Mouse (Mus musculus): ENCODE results near the gene Zdhhc9. TPM values are rescaled to one million over a fixed set of nuclear protein-coding genes. Genes with fewer than 3 reads are reported as not detected.

Gene Zdhhc9
- polyA plus RNA-seq, 1 experiment from 2014 or later: 2.8 TPM

DNA sequence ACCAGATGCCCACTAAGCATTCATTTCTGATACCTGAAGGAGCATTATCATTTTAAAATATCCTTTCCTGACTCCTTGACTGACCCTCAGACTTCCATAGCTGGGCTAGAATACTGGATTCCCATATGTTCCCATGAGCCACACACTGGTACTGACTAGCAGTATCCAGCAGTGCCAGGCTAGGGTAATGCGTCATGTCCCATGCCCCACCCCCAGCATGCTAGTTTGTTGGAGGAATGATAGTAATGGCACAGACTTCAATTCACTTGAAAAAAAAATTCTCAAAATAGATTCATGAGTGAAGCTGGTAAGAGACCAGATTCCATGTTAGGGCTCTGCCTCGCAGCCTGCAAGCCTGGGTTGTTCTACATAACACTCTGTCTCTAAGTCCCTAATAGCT lies 9.7 kb downstream of the Zdhhc9 start:
- ATAC-seq (replicated peaks; ENCODE audit: insufficient number of reproducible peaks, low FRiP score, low TSS enrichment, low read depth): no peak
- DNase-seq (ENCODE audit: low spot score): no peak
- H3K9me3 ChIP-seq (replicated peaks; ENCODE audit: control insufficient read depth, low read length): no peaks in the 10 kb centered on the region
- no peak overlapping the region for H3K9ac ChIP-seq (replicated peaks; ENCODE audit: low read length)
- no peak overlapping the region for H3K27ac ChIP-seq (replicated peaks; ENCODE audit: low read depth, low read length)
- no peaks in the 10 kb centered on the region for H3K27me3 ChIP-seq (ENCODE audit: control insufficient read depth, insufficient read depth, low read length)
- no peak overlapping the region for H3K4me2 ChIP-seq (ENCODE audit: low read depth, low read length)
- no peaks in the 10 kb centered on the region for H3K4me1 ChIP-seq (ENCODE audit: control insufficient read depth, insufficient read depth, low read length)
- H3K4me3 ChIP-seq (ENCODE audit: low read depth, low read length): no peak overlapping the region
- H3K36me3 ChIP-seq (replicated peaks; ENCODE audit: control insufficient read depth, insufficient read depth, low read depth, low read length): no peaks in the 10 kb centered on the region
- WGBS: 96% methylated on average over 2 of the region's 2 CpGs

GRCm38 (mm10) chrX:48197856-48198255 lies 10.8 kb downstream of the Zdhhc9 start:
- Histone ChIP-seq H3K4me2 (ENCODE audit: low read depth, low read length) (no peak overlapping the region), H3K27ac (replicated peaks; ENCODE audit: low read depth, low read length) (no peak overlapping the region), H3K36me3 (replicated peaks; ENCODE audit: control insufficient read depth, insufficient read depth, low read depth, low read length) (no peaks in the 10 kb centered on the region), H3K4me3 (ENCODE audit: low read depth, low read length) (no peak overlapping the region), H3K9me3 (replicated peaks; ENCODE audit: control insufficient read depth, low read length) (no peaks in the 10 kb centered on the region), H3K27me3 (ENCODE audit: control insufficient read depth, insufficient read depth, low read length) (no peaks in the 10 kb centered on the region), H3K9ac (replicated peaks; ENCODE audit: low read length) (no peak overlapping the region), H3K4me1 (ENCODE audit: control insufficient read depth, insufficient read depth, low read length) (no peaks in the 10 kb centered on the region)
- 74% methylated on average over 3 of the region's 3 CpGs for WGBS
- ATAC-seq (replicated peaks; ENCODE audit: insufficient number of reproducible peaks, low FRiP score, low TSS enrichment, low read depth) (no peak), DNase-seq (ENCODE audit: low spot score) (no peak)

DNA sequence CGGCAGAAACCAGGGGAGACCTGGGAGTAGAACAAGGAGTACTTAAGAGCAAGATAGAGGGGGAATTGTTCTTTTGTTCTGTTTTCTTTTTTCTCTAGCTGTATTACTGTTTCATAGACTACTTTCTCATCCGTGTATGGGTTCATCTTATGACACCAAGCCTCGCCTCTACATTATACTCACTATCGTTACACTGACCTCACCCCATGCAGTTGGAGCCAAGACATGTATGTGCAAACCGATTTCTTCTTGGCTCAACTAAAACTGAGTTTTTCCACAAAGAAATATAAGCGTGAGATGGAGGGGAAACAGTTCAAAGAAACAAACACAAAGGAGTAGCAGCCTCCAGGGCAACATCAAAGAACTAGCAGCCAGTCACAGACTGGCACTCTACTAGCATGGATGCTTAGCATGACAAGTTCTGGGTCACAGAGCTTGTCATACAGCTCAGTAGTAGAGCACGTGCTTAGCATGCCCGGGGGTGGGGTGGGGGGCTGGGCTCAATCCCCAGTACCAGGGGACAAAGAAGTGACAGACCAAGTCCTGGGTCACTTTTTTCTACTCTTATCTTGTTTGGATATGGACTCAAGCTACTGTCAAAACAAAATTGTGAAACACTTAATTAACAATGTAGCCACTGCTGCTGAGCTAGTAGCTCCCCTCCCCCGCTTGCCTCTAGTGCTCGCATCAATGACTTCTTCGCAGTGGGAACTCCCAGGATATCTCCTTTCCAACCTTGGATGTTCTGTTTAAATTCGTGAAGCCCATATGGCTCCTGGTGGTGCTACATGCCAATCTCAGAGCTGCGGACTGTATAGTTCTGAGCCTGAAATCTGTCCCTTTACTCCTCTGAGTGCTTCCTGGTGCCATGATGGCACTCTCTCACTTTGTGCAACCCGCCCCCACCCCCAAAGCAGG lies 15.2 kb downstream of the Zdhhc9 start:
- ATAC-seq (replicated peaks; ENCODE audit: insufficient number of reproducible peaks, low FRiP score, low TSS enrichment, low read depth) (no peak), DNase-seq (ENCODE audit: low spot score) (no peak)
- Histone ChIP-seq H3K36me3 (replicated peaks; ENCODE audit: control insufficient read depth, insufficient read depth, low read depth, low read length) (no peaks in the 10 kb centered on the region), H3K27me3 (ENCODE audit: control insufficient read depth, insufficient read depth, low read length) (no peaks in the 10 kb centered on the region), H3K4me1 (ENCODE audit: control insufficient read depth, insufficient read depth, low read length) (no peaks in the 10 kb centered on the region), H3K4me2 (ENCODE audit: low read depth, low read length) (no peak overlapping the region), H3K9me3 (replicated peaks; ENCODE audit: control insufficient read depth, low read length) (no peaks in the 10 kb centered on the region), H3K27ac (replicated peaks; ENCODE audit: low read depth, low read length) (no peak overlapping the region), H3K9ac (replicated peaks; ENCODE audit: low read length) (no peak overlapping the region), H3K4me3 (ENCODE audit: low read depth, low read length) (no peak overlapping the region)
- 74% methylated on average over 14 of the region's 14 CpGs for WGBS

- ATAC-seq (replicated peaks; ENCODE audit: insufficient number of reproducible peaks, low FRiP score, low TSS enrichment, low read depth): no peak
These were observed 17.4 kb downstream of the Zdhhc9 start for GRCm38 (mm10) chrX:48191261-48191660.

GRCm38 (mm10) chrX:48184703-48185102 lies 24.0 kb downstream of the Zdhhc9 start:
- H3K27ac ChIP-seq (replicated peaks; ENCODE audit: low read depth, low read length): no peak overlapping the region
- no peaks in the 10 kb centered on the region for H3K27me3 ChIP-seq (ENCODE audit: control insufficient read depth, insufficient read depth, low read length)
- H3K4me3 ChIP-seq (ENCODE audit: low read depth, low read length): no peak overlapping the region
- DNase-seq (ENCODE audit: low spot score) (no peak), ATAC-seq (replicated peaks; ENCODE audit: insufficient number of reproducible peaks, low FRiP score, low TSS enrichment, low read depth) (no peak)
- H3K9ac ChIP-seq (replicated peaks; ENCODE audit: low read length): no peak overlapping the region
- H3K4me1 ChIP-seq (ENCODE audit: control insufficient read depth, insufficient read depth, low read length): no peaks in the 10 kb centered on the region
- WGBS: 80% methylated on average over 3 of the region's 3 CpGs
- no peak overlapping the region for H3K4me2 ChIP-seq (ENCODE audit: low read depth, low read length)
- H3K36me3 ChIP-seq (replicated peaks; ENCODE audit: control insufficient read depth, insufficient read depth, low read depth, low read length): no peaks in the 10 kb centered on the region
- no peaks in the 10 kb centered on the region for H3K9me3 ChIP-seq (replicated peaks; ENCODE audit: control insufficient read depth, low read length)

More at GRCm38 (mm10) chrX:48191261-48191660, 17.4 kb downstream of the Zdhhc9 start:
- Histone ChIP-seq H3K9me3 (replicated peaks; ENCODE audit: control insufficient read depth, low read length) (no peaks in the 10 kb centered on the region), H3K27me3 (ENCODE audit: control insufficient read depth, insufficient read depth, low read length) (no peaks in the 10 kb centered on the region), H3K9ac (replicated peaks; ENCODE audit: low read length) (no peak overlapping the region), H3K4me2 (ENCODE audit: low read depth, low read length) (no peak overlapping the region), H3K36me3 (replicated peaks; ENCODE audit: control insufficient read depth, insufficient read depth, low read depth, low read length) (no peaks in the 10 kb centered on the region), H3K4me1 (ENCODE audit: control insufficient read depth, insufficient read depth, low read length) (no peaks in the 10 kb centered on the region), H3K27ac (replicated peaks; ENCODE audit: low read depth, low read length) (no peak overlapping the region), H3K4me3 (ENCODE audit: low read depth, low read length) (no peak overlapping the region)
- DNase-seq (ENCODE audit: low spot score): no peak
- WGBS: 89% methylated on average over 6 of the region's 6 CpGs

DNA sequence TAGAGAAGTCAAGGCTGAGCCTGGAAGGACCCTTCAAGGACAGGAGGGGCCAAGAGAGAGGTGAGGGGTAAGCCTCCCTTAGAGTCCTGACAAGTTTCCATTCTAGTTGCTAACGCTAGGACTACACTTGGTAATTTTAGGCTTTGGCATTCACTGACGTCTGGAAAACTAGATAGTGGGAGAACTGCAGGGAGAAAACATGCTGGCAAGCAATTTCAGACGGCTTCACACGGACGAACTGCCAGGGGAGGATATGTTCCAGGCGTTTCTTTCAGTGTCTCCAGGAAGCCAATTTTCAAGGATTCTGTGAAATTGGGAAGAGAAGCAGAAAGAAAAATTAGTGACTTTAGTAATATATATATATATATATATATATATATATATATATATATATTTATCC lies 26.8 kb downstream of the Zdhhc9 start:
- ATAC-seq (replicated peaks; ENCODE audit: insufficient number of reproducible peaks, low FRiP score, low TSS enrichment, low read depth): no peak
- no peak overlapping the region for H3K4me2 ChIP-seq (ENCODE audit: low read depth, low read length)
- no peaks in the 10 kb centered on the region for H3K36me3 ChIP-seq (replicated peaks; ENCODE audit: control insufficient read depth, insufficient read depth, low read depth, low read length)
- no peak overlapping the region for H3K4me3 ChIP-seq (ENCODE audit: low read depth, low read length)
- H3K27ac ChIP-seq (replicated peaks; ENCODE audit: low read depth, low read length): no peak overlapping the region
- DNase-seq (ENCODE audit: low spot score): no peak
- H3K9ac ChIP-seq (replicated peaks; ENCODE audit: low read length): no peak overlapping the region
- no peaks in the 10 kb centered on the region for H3K27me3 ChIP-seq (ENCODE audit: control insufficient read depth, insufficient read depth, low read length)
- no peaks in the 10 kb centered on the region for H3K9me3 ChIP-seq (replicated peaks; ENCODE audit: control insufficient read depth, low read length)
- 74% methylated on average over 6 of the region's 6 CpGs for WGBS
- no peaks in the 10 kb centered on the region for H3K4me1 ChIP-seq (ENCODE audit: control insufficient read depth, insufficient read depth, low read length)

- H3K4me2 ChIP-seq (ENCODE audit: low read depth, low read length): no peak overlapping the region
- no peaks in the 10 kb centered on the region for H3K4me1 ChIP-seq (ENCODE audit: control insufficient read depth, insufficient read depth, low read length)
- H3K36me3 ChIP-seq (replicated peaks; ENCODE audit: control insufficient read depth, insufficient read depth, low read depth, low read length): no peaks in the 10 kb centered on the region
- H3K4me3 ChIP-seq (ENCODE audit: low read depth, low read length): no peak overlapping the region
- no peak overlapping the region for H3K9ac ChIP-seq (replicated peaks; ENCODE audit: low read length)
- H3K27me3 ChIP-seq (ENCODE audit: control insufficient read depth, insufficient read depth, low read length): no peaks in the 10 kb centered on the region
- WGBS: 60% methylated on average over 1 of the region's 1 CpGs
- no peak for DNase-seq (ENCODE audit: low spot score)
- no peak for ATAC-seq (replicated peaks; ENCODE audit: insufficient number of reproducible peaks, low FRiP score, low TSS enrichment, low read depth)
- no peak overlapping the region for H3K27ac ChIP-seq (replicated peaks; ENCODE audit: low read depth, low read length)
- H3K9me3 ChIP-seq (replicated peaks; ENCODE audit: control insufficient read depth, low read length): no peaks in the 10 kb centered on the region
These were observed 38.3 kb downstream of the Zdhhc9 start for GRCm38 (mm10) chrX:48170368-48170767.

DNA sequence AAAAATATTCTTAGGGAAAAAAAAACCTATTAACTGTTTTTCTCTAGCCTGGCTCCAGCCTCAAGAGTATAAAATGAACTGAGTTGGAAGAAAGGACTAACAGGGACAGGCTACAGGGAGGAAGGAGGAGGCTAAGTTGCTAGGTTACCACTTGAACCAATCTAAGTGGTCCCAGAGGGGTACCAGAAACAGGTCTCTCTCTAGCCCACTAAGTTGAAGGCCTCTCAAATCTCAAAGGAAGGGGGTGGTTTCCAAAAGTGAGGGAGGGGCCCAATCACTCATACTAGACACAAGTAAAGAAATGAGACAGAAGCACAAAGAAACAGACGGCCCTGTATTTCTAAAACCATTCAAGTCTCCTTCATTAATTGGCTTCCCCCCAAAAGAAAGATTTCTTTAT lies 38.8 kb downstream of the Zdhhc9 start:
- WGBS: 50% methylated on average over 1 of the region's 1 CpGs
- no peak overlapping the region for H3K9ac ChIP-seq (replicated peaks; ENCODE audit: low read length)
- H3K4me1 ChIP-seq (ENCODE audit: control insufficient read depth, insufficient read depth, low read length): no peaks in the 10 kb centered on the region
- no peaks in the 10 kb centered on the region for H3K27me3 ChIP-seq (ENCODE audit: control insufficient read depth, insufficient read depth, low read length)
- H3K4me3 ChIP-seq (ENCODE audit: low read depth, low read length): no peak overlapping the region
- ATAC-seq (replicated peaks; ENCODE audit: insufficient number of reproducible peaks, low FRiP score, low TSS enrichment, low read depth): no peak; the same call in 1 of the 2 replicates
- DNase-seq (ENCODE audit: low spot score): peak; percentile 18
- H3K9me3 ChIP-seq (replicated peaks; ENCODE audit: control insufficient read depth, low read length): no peaks in the 10 kb centered on the region
- H3K4me2 ChIP-seq (ENCODE audit: low read depth, low read length): no peak overlapping the region
- H3K27ac ChIP-seq (replicated peaks; ENCODE audit: low read depth, low read length): no peak overlapping the region
- no peaks in the 10 kb centered on the region for H3K36me3 ChIP-seq (replicated peaks; ENCODE audit: control insufficient read depth, insufficient read depth, low read depth, low read length)

Data from embryonic facial prominence, embryonic 11.5 days (tissue).